Mouse (Mus musculus) NIH3T3 (cell line): ENCODE measurements around the gene Mfsd4a.

Source experiments
- DNase-seq: peaks from one replicate; pipeline ENCODE4 v3.0.0-alpha.2; 2012; ENCODE audit warnings: low read depth

Mfsd4a gene

GRCm38 (mm10) chr1:132067261-132068255 is at the start of gene Mfsd4a:
Mfsd4a (minus strand) TSS chr1:132068062.
- no peak for DNase-seq

GRCm38 (mm10) chr1:132116606-132117005 is 48.7 kb upstream of the Mfsd4a start:
- DNase-seq: peak; percentile 75

- DNase-seq: peak; percentile 63
Measured at GRCm38 (mm10) chr1:132113098-132113497, 45.2 kb upstream of the Mfsd4a start.

- DNase-seq: no peak
Measured at GRCm38 (mm10) chr1:132112426-132112825, 44.6 kb upstream of the Mfsd4a start.

- no peak for DNase-seq
Measured at GRCm38 (mm10) chr1:132111411-132111810, 43.5 kb upstream of the Mfsd4a start.

GRCm38 (mm10) chr1:132109368-132109767 is 41.5 kb upstream of the Mfsd4a start:
- no peak for DNase-seq

GRCm38 (mm10) chr1:132104353-132104752 is 36.5 kb upstream of the Mfsd4a start:
- no peak for DNase-seq

GRCm38 (mm10) chr1:132101953-132102697 is 34.3 kb upstream of the Mfsd4a start:
- DNase-seq: no peak

- DNase-seq: no peak
Measured at GRCm38 (mm10) chr1:132099775-132100174, 31.9 kb upstream of the Mfsd4a start.

- DNase-seq: peak; percentile 74
Measured at GRCm38 (mm10) chr1:132099016-132099415, 31.2 kb upstream of the Mfsd4a start.

- DNase-seq: no peak
Measured at GRCm38 (mm10) chr1:132098076-132098475, 30.2 kb upstream of the Mfsd4a start.

GRCm38 (mm10) chr1:132095356-132096004 is 27.6 kb upstream of the Mfsd4a start:
- no peak for DNase-seq

GRCm38 (mm10) chr1:132093269-132093668 is 25.4 kb upstream of the Mfsd4a start:
- no peak for DNase-seq

GRCm38 (mm10) chr1:132090266-132090665 is 22.4 kb upstream of the Mfsd4a start:
- no peak for DNase-seq

- no peak for DNase-seq
Measured at GRCm38 (mm10) chr1:132089767-132090166, 21.9 kb upstream of the Mfsd4a start.

- no peak for DNase-seq
Measured at GRCm38 (mm10) chr1:132088181-132088671, 20.4 kb upstream of the Mfsd4a start.

GRCm38 (mm10) chr1:132085181-132086049 is 17.6 kb upstream of the Mfsd4a start:
- DNase-seq: no peak

- DNase-seq: no peak
Measured at GRCm38 (mm10) chr1:132078413-132078812, 10.6 kb upstream of the Mfsd4a start.

- DNase-seq: no peak
Measured at GRCm38 (mm10) chr1:132075576-132075975, 7.7 kb upstream of the Mfsd4a start.

- DNase-seq: no peak
Measured at GRCm38 (mm10) chr1:132070659-132071058, 2.8 kb upstream of the Mfsd4a start.

- DNase-seq: no peak
Measured at GRCm38 (mm10) chr1:132069436-132069835, 1.6 kb upstream of the Mfsd4a start.
